Mouse (Mus musculus) testis, adult 2 months (tissue): ENCODE measurements at regions not wholly inside any gene's neighbourhood (a gene's known extent, or its start where the extent isn't known, plus 50 kb on each side); places are given as distances from the start of the nearest gene placed in this dataset.

Experiments used
- CTCF ChIP-seq: fragments of 200-500 bp; IDR thresholded peaks from 2 replicates; pipeline ENCODE4 v1.5.1; 2012; ENCODE audit warnings: low read depth, mild to moderate bottlenecking, inconsistent platforms, low read length, moderate library complexity; ENCODE audit not compliant: control insufficient read depth, insufficient read depth, insufficient replicate concordance
- POLR2A ChIP-seq: fragments of 200-500 bp; IDR thresholded peaks from 2 replicates; pipeline ENCODE4 v1.6.1; 2012; ENCODE audit warnings: low read depth, mild to moderate bottlenecking, inconsistent platforms, low read length, moderate library complexity; ENCODE audit not compliant: control insufficient read depth

DNA sequence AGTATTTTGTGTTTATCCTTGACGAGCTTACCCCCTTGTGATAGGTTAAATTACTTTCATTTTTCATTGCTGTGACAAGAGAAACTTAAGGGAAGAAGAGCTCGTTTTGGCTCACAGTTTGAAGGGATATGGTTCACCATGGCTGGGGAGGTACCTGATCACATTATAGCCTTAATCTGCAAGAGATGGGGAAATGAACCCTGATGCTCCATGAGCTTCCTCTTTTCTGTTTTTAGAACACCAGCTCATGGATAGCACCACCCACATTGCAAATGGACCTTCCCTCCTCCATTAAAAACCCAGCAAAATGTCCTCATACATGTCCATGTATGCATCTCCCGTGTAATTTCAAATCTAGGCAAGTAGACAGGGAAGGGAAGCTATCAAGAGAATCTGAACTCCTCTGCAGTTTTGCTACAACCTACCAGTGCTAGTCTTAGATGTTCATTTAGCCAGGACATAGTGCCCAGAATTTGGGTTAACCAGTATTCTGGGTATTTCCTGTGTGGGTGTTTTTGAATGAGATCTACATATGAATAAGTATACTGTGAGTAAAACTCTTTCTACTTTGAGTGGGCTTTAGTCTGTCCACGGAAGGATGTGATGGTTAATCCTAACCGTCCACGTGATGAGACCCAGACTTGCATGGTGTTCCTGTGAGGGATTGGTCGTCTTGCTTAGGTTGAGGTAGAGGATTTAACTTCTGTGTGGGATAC is 121.5 kb upstream of the 4930412O13Rik start:
- no peak for TF ChIP-seq CTCF
- no peak for TF ChIP-seq POLR2A
